Mouse (Mus musculus) liver, embryonic 14.5 days (tissue): ENCODE measurements around the gene Ythdc1. TPM values are rescaled to one million over a fixed set of nuclear protein-coding genes. Genes with fewer than 3 reads are reported as not detected.
A peak's percentile ranks its signal among the peaks of the same experiment; 100 is the strongest.
"Not testable (repeated sequence)": the region's sequence is repeated elsewhere in the genome, so short reads cannot be mapped to it uniquely, and the experiment has no call there.

ENCODE experiments used
- ATAC-seq: fragments of 200-750 bp; cut with Nextera tagmentation; 2 replicates; pipeline ENCODE4 v1.8.0; 2017; ENCODE audit warnings: moderate number of reproducible peaks, mild to moderate bottlenecking, moderate library complexity; ENCODE audit not compliant: insufficient read depth
- DNase-seq, 3 experiments: peaks; one replicate each; pipeline ENCODE4 v3.0.0-alpha.2; 2012 to 2013; ENCODE audit warnings: low read depth in 3 of 3, low spot score in 3 of 3
- H3K27ac ChIP-seq: fragments of 300-500 bp; sonication (generic); 2 replicates; pipeline ENCODE4 v1.5.1; 2014; ENCODE audit warnings: moderate library complexity, mild to moderate bottlenecking, control low read depth, inconsistent platforms
- H3K27me3 ChIP-seq: fragments of 300-500 bp; sonication (generic); 2 replicates; pipeline ENCODE4 v1.6.1; 2014; ENCODE audit warnings: mild to moderate bottlenecking, low read length, moderate library complexity; ENCODE audit not compliant: control insufficient read depth, insufficient read depth
- H3K36me3 ChIP-seq: fragments of 300-500 bp; sonication (generic); replicated peaks from 2 replicates; pipeline ENCODE4 v1.6.1; 2014; ENCODE audit warnings: low read depth; ENCODE audit not compliant: control insufficient read depth, insufficient read depth
- H3K4me1 ChIP-seq, 2 experiments: fragments of 200-500 bp in 1 of 2; fragments of 300-500 bp in 1 of 2; sonication (generic) in 1 of 2; replicated peaks; 2 replicates each; pipeline ENCODE4 v1.6.1; 2012 to 2014; ENCODE audit warnings: antibody characterized with exemption in 1 of 2, inconsistent platforms in 1 of 2, low read length in 1 of 2; ENCODE audit not compliant: control insufficient read depth in 2 of 2, insufficient read depth in 2 of 2
- H3K4me2 ChIP-seq: fragments of 300-500 bp; sonication (generic); 2 replicates; pipeline ENCODE4 v1.6.1; 2014; ENCODE audit warnings: low read depth, mild to moderate bottlenecking, control low read depth, moderate library complexity
- H3K4me3 ChIP-seq, 2 experiments: fragments of 200-500 bp in 1 of 2; fragments of 300-500 bp in 1 of 2; sonication (generic) in 1 of 2; 2 replicates each; pipeline ENCODE4 v1.5.1; 2012 to 2014; ENCODE audit warnings: low read depth in 2 of 2, low read length in 2 of 2, mild to moderate bottlenecking in 2 of 2, control low read depth in 1 of 2, inconsistent platforms in 1 of 2, moderate library complexity in 1 of 2; ENCODE audit not compliant: insufficient read depth in 1 of 2
- H3K9ac ChIP-seq: fragments of 300-500 bp; sonication (generic); replicated peaks from 2 replicates; pipeline ENCODE4 v1.6.1; 2014; ENCODE audit warnings: mild to moderate bottlenecking, control low read depth, moderate library complexity
- H3K9me3 ChIP-seq: fragments of 300-500 bp; sonication (generic); 2 replicates; pipeline ENCODE4 v1.6.1; 2016; ENCODE audit warnings: low read length, mixed read lengths; ENCODE audit not compliant: control insufficient read depth
- CTCF ChIP-seq: IDR thresholded peaks from 2 replicates; pipeline ENCODE4 v1.5.1; 2016; ENCODE audit warnings: antibody characterized with exemption, low read depth, control low read depth
- EP300 ChIP-seq: IDR thresholded peaks from 2 replicates; pipeline ENCODE4 v1.6.1; 2016; ENCODE audit warnings: antibody characterized with exemption, low read depth
- WGBS: fragments of 180-500 bp; shearing (Covaris S2); extraction: QIAGEN DNeasy Blood & Tissue Kit; methylation state at CpG from one replicate; pipeline ENCODE4 v1.1.7; 2014; ENCODE audit not compliant: insufficient replicate concordance; 5-methylcytosine and 5-hydroxymethylcytosine counted together
- polyA plus RNA-seq, 2 experiments: library from polyadenylated mRNA; depleted of rRNA in 1 of 2; stranded (reverse) in 1 of 2; unstranded in 1 of 2; fragments of >200 nt; fragmentation: Nextera tagmentation in 1 of 2; extraction: Ambion mirVana in 1 of 2; gene quantifications; 2 replicates each; pipeline versions ENCODE4 v1.2.1 to v1.2.3; 2012 to 2014

Gene Ythdc1
- polyA plus RNA-seq, 2 experiments = 12.1 to 22.8 TPM

- no peaks in the 10 kb centered on the region for H3K4me1 ChIP-seq
- ATAC-seq = no peak
- no peak for DNase-seq
Measured at GRCm38 (mm10) chr5:86850104-86850503, 46.1 kb downstream of the Ythdc1 start.

GRCm38 (mm10) chr5:86851658-86852057 lies 47.6 kb downstream of the Ythdc1 start:
- DNase-seq (no peak), ATAC-seq (no peak)
- Histone ChIP-seq H3K4me3 (no peak overlapping the region), H3K9me3 (no peaks in the 10 kb centered on the region), H3K27me3 (no peaks in the 10 kb centered on the region), H3K27ac (no peak overlapping the region), H3K4me1 (no peaks in the 10 kb centered on the region), H3K9ac (no peak overlapping the region), H3K4me2 (no peak overlapping the region), H3K36me3 (no peaks in the 10 kb centered on the region)
- no peak for TF ChIP-seq CTCF
- TF ChIP-seq EP300 = no peak
- WGBS = 45% methylated on average over 5 of the region's 5 CpGs

More at GRCm38 (mm10) chr5:86850104-86850503, 46.1 kb downstream of the Ythdc1 start:
- Histone ChIP-seq H3K27me3 (no peaks in the 10 kb centered on the region), H3K9ac (no peak overlapping the region), H3K36me3 (no peaks in the 10 kb centered on the region), H3K4me3 (no peak overlapping the region), H3K9me3 (no peaks in the 10 kb centered on the region), H3K27ac (no peak overlapping the region), H3K4me2 (no peak overlapping the region)
- TF ChIP-seq CTCF = peak; percentile 38; the same call in 1 of the 2 replicates
- TF ChIP-seq EP300 = no peak

GRCm38 (mm10) chr5:86856505-86856904 lies 52.5 kb downstream of the Ythdc1 start:
- WGBS = 68% methylated on average over 13 of the region's 13 CpGs
- H3K4me3 ChIP-seq, H3K9me3 ChIP-seq, H3K4me1 ChIP-seq, H3K36me3 ChIP-seq, H3K4me2 ChIP-seq, H3K27me3 ChIP-seq, H3K27ac ChIP-seq, DNase-seq, ATAC-seq, H3K9ac ChIP-seq: not testable (repeated sequence)

- ATAC-seq (no peak), DNase-seq (no peak)
- Histone ChIP-seq H3K4me1 (no peaks in the 10 kb centered on the region), H3K4me2 (no peak overlapping the region), H3K4me3 (no peak overlapping the region), H3K9me3 (no peaks in the 10 kb centered on the region), H3K27me3 (no peaks in the 10 kb centered on the region), H3K9ac (no peak overlapping the region), H3K36me3 (no peaks in the 10 kb centered on the region), H3K27ac (no peak overlapping the region)
- 19% methylated on average over 1 of the region's 1 CpGs for WGBS
- TF ChIP-seq EP300 = no peak
- TF ChIP-seq CTCF = no peak
Measured at GRCm38 (mm10) chr5:86857682-86858081, 53.7 kb downstream of the Ythdc1 start.

- Histone ChIP-seq H3K4me3 (no peak overlapping the region), H3K4me1 (no peaks in the 10 kb centered on the region), H3K27me3 (no peaks in the 10 kb centered on the region), H3K36me3 (no peaks in the 10 kb centered on the region), H3K27ac (no peak overlapping the region), H3K4me2 (no peak overlapping the region), H3K9ac (no peak overlapping the region), H3K9me3 (no peaks in the 10 kb centered on the region)
- WGBS = 33% methylated on average over 3 of the region's 3 CpGs
- TF ChIP-seq EP300 = no peak
- no peak for TF ChIP-seq CTCF
- ATAC-seq = no peak
- DNase-seq = no peak
Measured at GRCm38 (mm10) chr5:86858336-86858735, 54.3 kb downstream of the Ythdc1 start.
